Mouse (Mus musculus) liver, embryonic 15.5 days (tissue): ENCODE measurements around the gene Ppme1. TPM values are rescaled to one million over a fixed set of nuclear protein-coding genes. Genes with fewer than 3 reads are reported as not detected.

Source experiments
- ATAC-seq: fragments of 200-750 bp; cut with Nextera tagmentation; 2 replicates; pipeline ENCODE4 v1.8.0; 2017; ENCODE audit warnings: moderate number of reproducible peaks, mild to moderate bottlenecking, moderate library complexity; ENCODE audit not compliant: insufficient read depth
- H3K27ac ChIP-seq: fragments of 300-500 bp; sonication (generic); replicated peaks from 2 replicates; pipeline ENCODE4 v1.5.1; 2015; ENCODE audit warnings: mild to moderate bottlenecking, inconsistent platforms
- H3K27me3 ChIP-seq: fragments of 300-500 bp; sonication (generic); 2 replicates; pipeline ENCODE4 v1.6.1; 2015; ENCODE audit warnings: mild to moderate bottlenecking, inconsistent platforms
- H3K36me3 ChIP-seq: fragments of 300-500 bp; sonication (generic); replicated peaks from 2 replicates; pipeline ENCODE4 v1.6.1; 2015; ENCODE audit warnings: moderate library complexity, mild to moderate bottlenecking, inconsistent platforms
- H3K4me1 ChIP-seq: fragments of 300-500 bp; sonication (generic); replicated peaks from 2 replicates; pipeline ENCODE4 v1.6.1; 2015; ENCODE audit warnings: inconsistent platforms
- H3K4me2 ChIP-seq: fragments of 300-500 bp; sonication (generic); 2 replicates; pipeline ENCODE4 v1.6.1; 2015; ENCODE audit warnings: moderate library complexity, mild to moderate bottlenecking, inconsistent platforms
- H3K4me3 ChIP-seq: fragments of 300-500 bp; sonication (generic); replicated peaks from 2 replicates; pipeline ENCODE4 v1.5.1; 2015; ENCODE audit warnings: mild to moderate bottlenecking, inconsistent platforms
- H3K9ac ChIP-seq: fragments of 300-500 bp; sonication (generic); 2 replicates; pipeline ENCODE4 v1.6.1; 2015; ENCODE audit warnings: moderate library complexity, mild to moderate bottlenecking, inconsistent platforms
- H3K9me3 ChIP-seq: fragments of 300-500 bp; sonication (generic); replicated peaks from 2 replicates; pipeline ENCODE4 v1.6.1; 2016; ENCODE audit warnings: inconsistent platforms
- WGBS: fragments of 180-500 bp; shearing (Covaris S2); methylation state at CpG from one replicate; pipeline ENCODE4 v1.1.7; 2015; ENCODE audit warnings: mixed read lengths; ENCODE audit not compliant: insufficient replicate concordance; 5-methylcytosine and 5-hydroxymethylcytosine counted together
- polyA plus RNA-seq: library from polyadenylated mRNA; unstranded; fragments of >200 nt; fragmentation: Nextera tagmentation; extraction: Ambion mirVana; gene quantifications from 2 replicates; pipeline ENCODE4 v1.2.1, GENCODE M21; 2015

Gene Ppme1
- polyA plus RNA-seq, 1 experiment from 2014 or later = 24.1 TPM

DNA sequence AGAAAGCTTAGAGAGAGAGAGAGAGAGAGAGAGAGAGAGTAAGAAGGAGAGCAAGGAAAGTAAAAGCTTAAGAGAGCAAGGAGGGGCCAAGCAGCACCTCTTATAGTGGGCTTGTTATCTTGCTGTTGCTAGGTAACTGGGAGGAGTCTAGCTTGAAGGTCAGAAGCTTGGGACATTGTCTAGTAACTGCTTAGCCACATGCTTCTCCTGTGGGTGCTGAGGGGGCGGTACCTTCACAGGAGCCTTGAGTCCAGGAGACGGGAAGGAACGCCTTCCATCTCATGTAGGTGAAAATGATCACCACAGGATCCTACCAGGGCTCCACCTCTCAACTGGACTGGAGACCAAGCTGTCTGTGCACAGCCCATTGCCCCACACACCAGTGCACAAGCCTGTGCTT is 70.7 kb downstream of the Ppme1 start:
- Histone ChIP-seq H3K27me3 (no peaks in the 10 kb centered on the region), H3K4me3 (no peak overlapping the region), H3K4me2 (no peak overlapping the region), H3K27ac (no peak overlapping the region), H3K9ac (no peak overlapping the region), H3K36me3 (no peaks in the 10 kb centered on the region), H3K4me1 (no peaks in the 10 kb centered on the region), H3K9me3 (no peaks in the 10 kb centered on the region)
- 54% methylated on average over 3 of the region's 3 CpGs for WGBS
- no peak for ATAC-seq

DNA sequence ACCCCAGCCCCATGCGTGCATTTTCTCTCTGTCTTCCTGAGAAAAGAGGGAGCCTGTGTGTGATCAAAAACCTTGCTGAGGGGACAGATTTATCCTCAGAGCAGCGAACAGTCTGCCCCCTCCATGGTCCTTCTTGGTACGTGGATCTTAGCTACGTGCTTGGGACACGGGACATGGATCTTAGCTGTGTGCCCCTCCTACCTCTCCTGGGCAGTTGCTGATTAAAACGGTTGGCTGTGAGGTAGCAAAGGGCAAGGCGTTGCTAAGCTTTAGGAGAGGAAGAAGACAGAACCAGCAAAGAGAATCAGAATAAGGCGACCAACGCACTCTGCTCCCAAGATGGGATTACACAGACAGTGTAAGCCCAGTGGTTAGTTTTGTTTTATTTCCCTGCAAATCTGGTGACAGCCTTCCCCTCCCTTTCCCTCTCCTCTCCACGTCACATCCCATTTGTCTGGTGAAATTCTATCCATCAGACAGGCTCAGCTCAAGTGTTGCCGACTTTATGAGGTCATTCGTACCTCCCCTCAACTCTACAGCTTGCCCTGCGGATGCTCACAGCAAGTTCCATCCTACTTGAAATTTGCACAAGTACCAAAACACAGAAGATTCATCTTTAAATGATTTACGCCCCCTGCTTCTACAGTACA is 73.1 kb downstream of the Ppme1 start:
- no peaks in the 10 kb centered on the region for H3K4me1 ChIP-seq
- H3K4me2 ChIP-seq = no peak overlapping the region
- WGBS = 65% methylated on average over 14 of the region's 14 CpGs
- H3K9ac ChIP-seq = no peak overlapping the region
- H3K36me3 ChIP-seq = no peaks in the 10 kb centered on the region
- ATAC-seq = no peak
- H3K9me3 ChIP-seq = no peaks in the 10 kb centered on the region
- no peaks in the 10 kb centered on the region for H3K27me3 ChIP-seq
- no peak overlapping the region for H3K27ac ChIP-seq
- H3K4me3 ChIP-seq = no peak overlapping the region

DNA sequence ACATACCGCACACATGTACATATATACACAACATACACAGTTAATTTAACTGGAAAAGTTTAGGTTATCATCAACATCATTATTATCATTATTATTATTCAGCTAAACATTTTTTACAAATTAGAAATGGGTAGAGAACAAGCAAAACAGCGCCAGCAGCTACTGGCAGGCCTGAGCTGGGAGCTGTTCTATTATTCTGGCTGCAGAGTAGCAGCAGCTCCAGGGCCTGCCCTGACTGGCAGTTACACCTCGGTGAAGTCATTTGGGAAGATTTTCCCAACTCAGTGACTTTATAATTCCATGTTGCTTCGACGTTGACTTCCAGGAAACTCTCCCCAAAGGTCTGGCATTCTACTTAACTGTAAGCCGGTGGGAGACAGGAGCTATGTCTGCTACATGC is 75.4 kb downstream of the Ppme1 start:
- Histone ChIP-seq H3K27ac (no peak overlapping the region), H3K9me3 (no peaks in the 10 kb centered on the region), H3K4me3 (no peak overlapping the region), H3K4me1 (no peaks in the 10 kb centered on the region), H3K9ac (no peak overlapping the region), H3K36me3 (no peaks in the 10 kb centered on the region), H3K27me3 (no peaks in the 10 kb centered on the region; the same call in 1 of the 2 replicates), H3K4me2 (no peak overlapping the region)
- ATAC-seq = no peak
- 72% methylated on average over 6 of the region's 6 CpGs for WGBS

GRCm38 (mm10) chr7:100295745-100296144 is 76.4 kb downstream of the Ppme1 start:
- Histone ChIP-seq H3K4me2 (no peak overlapping the region), H3K36me3 (no peaks in the 10 kb centered on the region), H3K27ac (no peak overlapping the region), H3K4me3 (no peak overlapping the region), H3K9me3 (no peaks in the 10 kb centered on the region), H3K27me3 (peaks cover 7% of the 10 kb centered on the region; the same call in 1 of the 2 replicates), H3K4me1 (no peaks in the 10 kb centered on the region), H3K9ac (no peak overlapping the region)
- no peak for ATAC-seq
- WGBS = 74% methylated on average over 2 of the region's 2 CpGs

- no peak overlapping the region for H3K4me2 ChIP-seq
- H3K9ac ChIP-seq = no peak overlapping the region
- no peak overlapping the region for H3K4me3 ChIP-seq
- ATAC-seq = no peak
- H3K9me3 ChIP-seq = no peaks in the 10 kb centered on the region
- 56% methylated on average over 8 of the region's 8 CpGs for WGBS
- H3K27ac ChIP-seq = no peak overlapping the region
- H3K27me3 ChIP-seq = peaks cover 29% of the 10 kb centered on the region
- no peaks in the 10 kb centered on the region for H3K4me1 ChIP-seq
- H3K36me3 ChIP-seq = no peaks in the 10 kb centered on the region
These were observed 78.6 kb downstream of the Ppme1 start for GRCm38 (mm10) chr7:100293546-100293945.

GRCm38 (mm10) chr7:100288622-100289021 is 83.5 kb downstream of the Ppme1 start:
- Histone ChIP-seq H3K27ac (peak overlapping the region; percentile 51; the same call in 1 of the 2 replicates), H3K4me1 (0 out of 2 replicates have a peak, but pooled peaks cover 6% of the 10 kb centered on the region), H3K36me3 (no peaks in the 10 kb centered on the region), H3K9ac (no peak overlapping the region), H3K9me3 (no peaks in the 10 kb centered on the region), H3K4me3 (0 out of 2 replicates have a peak overlapping the region, but pooled peaks have one; percentile 7), H3K4me2 (peak overlapping the region; percentile 34), H3K27me3 (peaks cover 78% of the 10 kb centered on the region)
- 0 out of 2 replicates have a peak, but pooled peaks have one; percentile 18 for ATAC-seq
- 39% methylated on average over 11 of the region's 11 CpGs for WGBS

GRCm38 (mm10) chr7:100287748-100288578 is 84.1 kb downstream of the Ppme1 start:
- H3K27me3 ChIP-seq = peaks cover 82% of the 10 kb centered on the region
- 0 out of 2 replicates have a peak overlapping the region, but pooled peaks have one; percentile 7 for H3K4me3 ChIP-seq

GRCm38 (mm10) chr7:100285383-100285782 is 86.7 kb downstream of the Ppme1 start, which contains the start of gene P4ha3:
P4ha3 (plus strand) TSS chr7:100285520.
- no peaks in the 10 kb centered on the region for H3K36me3 ChIP-seq
- no peaks in the 10 kb centered on the region for H3K9me3 ChIP-seq
- 2% methylated on average over 53 of the region's 53 CpGs for WGBS
- peak within 1 kb of the TSS; percentile 50 for H3K4me3 ChIP-seq
- H3K27me3 ChIP-seq = peaks cover 88% of the 10 kb centered on the region
- H3K9ac ChIP-seq = no peak within 1 kb of the TSS
- ATAC-seq = no peak
- no peak within 1 kb of the TSS for H3K27ac ChIP-seq
- H3K4me1 ChIP-seq = 0 out of 2 replicates have a peak, but pooled peaks cover 6% of the 10 kb centered on the region
- H3K4me2 ChIP-seq = peak within 1 kb of the TSS; percentile 62

More at GRCm38 (mm10) chr7:100287748-100288578, 84.1 kb downstream of the Ppme1 start:
- Histone ChIP-seq H3K9me3 (no peaks in the 10 kb centered on the region), H3K9ac (no peak overlapping the region), H3K4me2 (peak overlapping the region; percentile 34), H3K27ac (peak overlapping the region; percentile 51; the same call in 1 of the 2 replicates), H3K4me1 (0 out of 2 replicates have a peak, but pooled peaks cover 6% of the 10 kb centered on the region), H3K36me3 (no peaks in the 10 kb centered on the region)
- peak; percentile 52 for ATAC-seq
- WGBS = 33% methylated on average over 7 of the region's 7 CpGs

- Histone ChIP-seq H3K27me3 (peaks cover 67% of the 10 kb centered on the region), H3K4me3 (no peak overlapping the region), H3K9ac (no peak overlapping the region), H3K9me3 (no peaks in the 10 kb centered on the region), H3K4me2 (no peak overlapping the region), H3K4me1 (0 out of 2 replicates have a peak, but pooled peaks cover 6% of the 10 kb centered on the region), H3K27ac (no peak overlapping the region), H3K36me3 (no peaks in the 10 kb centered on the region)
- 36% methylated on average over 3 of the region's 3 CpGs for WGBS
- no peak for ATAC-seq
These were observed 88.8 kb downstream of the Ppme1 start for GRCm38 (mm10) chr7:100283298-100283697.

GRCm38 (mm10) chr7:100281596-100281995 is 90.5 kb downstream of the Ppme1 start:
- no peak for ATAC-seq
- no peaks in the 10 kb centered on the region for H3K9me3 ChIP-seq
- WGBS = 40% methylated on average over 3 of the region's 3 CpGs
- no peak overlapping the region for H3K9ac ChIP-seq
- H3K27me3 ChIP-seq = peaks cover 50% of the 10 kb centered on the region
- no peaks in the 10 kb centered on the region for H3K36me3 ChIP-seq
- H3K4me3 ChIP-seq = no peak overlapping the region
- no peak overlapping the region for H3K27ac ChIP-seq
- 0 out of 2 replicates have a peak, but pooled peaks cover 6% of the 10 kb centered on the region for H3K4me1 ChIP-seq
- H3K4me2 ChIP-seq = no peak overlapping the region

- no peak overlapping the region for H3K4me3 ChIP-seq
- H3K27ac ChIP-seq = no peak overlapping the region
- H3K9ac ChIP-seq = no peak overlapping the region
- no peaks in the 10 kb centered on the region for H3K9me3 ChIP-seq
- ATAC-seq = no peak
- WGBS = 0% methylated on average over 1 of the region's 1 CpGs
- H3K4me2 ChIP-seq = no peak overlapping the region
- H3K27me3 ChIP-seq = peaks cover 32% of the 10 kb centered on the region
- H3K36me3 ChIP-seq = no peaks in the 10 kb centered on the region
- H3K4me1 ChIP-seq = no peaks in the 10 kb centered on the region
These were observed 92.3 kb downstream of the Ppme1 start for GRCm38 (mm10) chr7:100279803-100280202.
